Mouse (Mus musculus): ENCODE measurements around the gene Gm20481.

- TF ChIP-seq POLR2A (IDR thresholded peaks at IDR 0.05; ENCODE audit: control insufficient read depth, low read depth, low read length) (no peak), CTCF (IDR thresholded peaks at IDR 0.05; ENCODE audit: control insufficient read depth, insufficient read depth, insufficient replicate concordance, low read depth, low read length) (no peak)
Observed at GRCm38 (mm10) chr17:34950514-34951455, 18.9 kb upstream of the Gm20481 start.

Data from testis, adult 2 months (tissue).